Mouse (Mus musculus) v-Abl transformed pro-B cells (cell line): ENCODE data around the gene Acly.

ENCODE experiments used
- in situ Hi-C, 2 experiments: fragments of 400-800 bp; cut with MboI; formaldehyde crosslinking; loops; one replicate each; pipeline ENCODE4 v1.15.1; 2025; ENCODE audit not compliant: unreplicated experiment in 2 of 2

Acly gene

DNA sequence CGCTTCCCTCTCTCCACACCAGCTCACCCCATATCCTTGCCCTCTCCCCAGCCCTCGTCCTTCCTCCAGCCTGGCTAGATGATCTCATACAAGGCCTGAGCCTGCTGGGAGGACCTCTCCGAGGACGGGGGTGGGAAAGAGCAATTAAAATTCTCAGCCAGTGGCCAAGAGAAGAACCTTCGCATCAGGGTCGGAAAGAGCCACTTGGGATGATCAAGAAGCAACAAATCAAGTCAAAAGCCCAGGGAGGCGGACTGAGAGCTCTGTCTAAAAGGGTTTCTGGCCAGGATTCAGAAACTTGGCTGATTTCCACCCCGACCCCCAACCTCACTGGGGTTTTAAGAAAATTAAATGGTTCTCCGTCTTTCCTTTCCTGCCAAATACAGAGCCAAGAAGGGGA lies 11.5 kb downstream of the Acly start:
- in situ Hi-C loops, result no loop called here

DNA sequence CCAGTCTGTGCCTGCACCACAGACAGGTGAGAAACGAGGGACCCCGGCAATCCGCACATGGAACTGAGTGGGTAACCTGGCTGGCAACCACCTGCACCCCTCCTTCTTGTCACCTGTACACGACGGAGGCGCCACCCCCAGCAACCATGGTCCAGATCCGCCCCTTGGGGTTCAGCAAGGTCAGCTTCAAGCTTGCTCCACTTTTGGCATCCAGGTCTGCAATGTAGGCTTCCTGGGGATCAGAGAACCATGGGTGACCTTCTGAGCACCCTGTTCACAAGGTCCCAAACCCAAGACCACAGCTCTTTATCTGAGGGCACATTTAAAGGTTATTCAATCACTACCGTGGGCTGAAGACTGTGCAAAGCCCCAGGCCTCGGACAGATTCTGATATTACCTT lies 12.0 kb downstream of the Acly start:
- in situ Hi-C loops, result no loop called here

DNA sequence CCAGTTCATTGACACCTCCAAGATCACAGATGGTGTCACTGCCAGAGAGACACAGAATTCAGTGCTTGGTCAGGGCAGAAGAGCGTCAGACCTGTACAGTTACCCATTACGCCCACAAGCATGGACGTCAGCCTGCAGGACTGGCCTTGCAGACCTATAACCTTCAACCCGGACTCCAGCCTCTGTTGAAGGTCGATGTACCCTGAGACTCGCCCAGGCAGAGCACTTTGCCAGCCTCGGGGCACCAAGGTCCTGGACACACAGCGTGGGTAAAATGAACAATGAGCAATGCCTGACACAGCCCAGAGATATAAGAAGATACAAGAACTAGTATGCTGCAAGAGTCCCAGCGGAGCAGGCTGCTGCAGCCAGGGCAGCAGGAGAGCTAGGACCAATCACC lies 12.7 kb downstream of the Acly start:
- in situ Hi-C loops, result no loop called here

DNA sequence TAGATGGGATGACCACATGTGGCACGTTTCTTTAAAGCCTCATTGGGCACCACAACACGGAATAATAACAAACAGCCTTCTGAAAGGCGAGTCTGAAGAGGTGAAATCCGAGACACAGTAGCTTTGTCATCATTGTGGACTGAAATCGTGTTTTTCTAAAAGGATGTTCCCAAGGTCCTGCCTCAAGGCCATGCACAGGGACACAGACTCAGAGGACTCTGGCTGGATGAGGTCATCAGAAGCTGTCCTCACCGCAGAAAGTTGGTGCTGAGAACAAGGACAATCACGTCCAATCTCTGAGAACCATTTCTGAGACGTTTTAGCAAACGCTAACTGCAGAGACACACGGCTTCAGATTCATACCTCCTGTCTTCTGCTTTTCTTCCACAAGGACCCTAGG lies 14.1 kb downstream of the Acly start:
- in situ Hi-C loops, result no loop called here

DNA sequence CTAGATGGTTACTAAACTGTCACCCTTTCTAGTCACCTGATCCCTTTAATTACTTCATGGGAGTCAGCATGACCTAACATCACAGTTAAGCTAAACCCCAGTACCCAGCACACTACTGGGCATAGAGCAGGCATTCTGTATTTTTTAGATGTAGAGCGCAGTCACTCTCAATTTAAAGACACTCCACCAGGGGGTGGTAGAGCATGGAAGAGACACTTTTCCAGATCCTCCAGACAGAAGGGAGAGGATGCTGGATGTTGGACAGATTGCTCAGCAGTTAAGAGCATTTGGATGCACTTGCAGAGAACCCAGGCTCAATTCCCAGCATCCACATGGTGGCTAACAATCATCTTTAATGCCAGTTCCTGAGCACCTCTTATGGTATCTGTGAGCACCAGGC lies 15.4 kb downstream of the Acly start:
- in situ Hi-C loops, result no loop called here

DNA sequence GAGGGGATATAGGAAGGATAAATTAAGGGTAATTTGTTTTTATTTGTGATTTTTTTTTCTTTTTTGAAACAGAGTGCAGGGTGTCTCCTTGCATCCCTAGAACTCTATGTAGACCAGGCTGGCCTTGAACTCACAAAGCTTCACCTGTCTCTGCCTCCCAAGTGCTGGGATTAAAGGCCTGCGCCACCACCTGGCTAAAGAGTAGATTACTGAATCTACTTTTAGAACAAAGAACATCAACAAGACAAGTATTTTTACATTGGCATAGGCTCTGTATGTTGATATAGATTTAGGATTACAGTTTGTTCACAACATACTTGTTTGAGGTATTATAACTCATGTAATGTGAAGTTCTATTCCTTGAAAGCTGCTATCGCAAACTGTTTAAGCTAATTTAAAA lies 17.2 kb downstream of the Acly start:
- in situ Hi-C loops, result no loop called here

DNA sequence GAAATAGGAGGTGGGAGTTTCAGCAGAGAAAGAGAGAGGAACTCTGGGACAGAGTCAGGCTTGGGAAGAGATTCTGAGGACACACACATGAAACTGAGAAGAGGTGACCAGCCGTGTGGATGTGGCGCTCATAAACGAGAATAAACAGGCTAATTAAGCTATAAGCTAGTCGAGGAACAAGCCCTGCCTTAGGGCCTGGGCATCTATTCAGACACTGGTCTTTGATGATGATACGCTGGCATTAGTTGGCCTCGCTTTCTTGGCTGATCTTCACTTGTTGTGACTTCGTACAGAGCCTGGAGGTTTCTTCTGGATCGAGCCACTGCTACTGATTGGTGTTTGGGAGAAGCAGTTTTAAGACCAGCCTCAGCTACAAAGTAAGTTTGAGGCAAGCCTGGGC lies 21.8 kb downstream of the Acly start:
- in situ Hi-C loops, result no loop called here

DNA sequence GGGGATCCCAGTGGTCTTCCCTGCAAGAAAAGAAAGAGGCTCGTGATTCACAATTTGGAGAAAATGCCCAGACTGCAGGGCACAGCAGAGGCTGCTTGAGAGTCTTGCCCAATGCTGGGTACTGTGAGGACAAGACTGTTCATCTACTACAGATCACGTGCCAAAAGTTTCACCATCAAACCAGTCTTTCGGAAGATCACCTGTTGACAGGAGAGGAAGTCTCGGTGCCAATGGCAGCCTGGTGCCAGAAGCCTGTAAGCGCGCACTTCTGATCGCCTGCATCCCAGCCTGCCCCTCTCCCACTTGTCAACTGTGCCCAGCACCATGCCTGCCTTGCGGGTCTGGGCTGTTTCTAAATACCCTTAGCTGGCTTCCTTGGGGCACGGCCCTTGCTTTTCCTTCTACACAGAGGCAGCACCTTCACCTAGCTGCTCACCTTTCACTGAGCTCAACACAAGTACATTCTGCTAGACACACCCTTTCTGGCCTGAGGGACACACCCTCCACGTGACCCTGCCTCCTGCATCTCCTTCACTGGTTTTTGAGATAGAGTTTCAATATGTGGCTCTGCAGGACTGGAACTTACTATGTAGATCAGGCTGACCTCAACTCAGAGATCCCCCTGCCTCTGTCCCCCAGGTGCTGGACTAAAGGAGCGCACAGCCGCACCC lies 22.7 kb downstream of the Acly start:
- in situ Hi-C loops, result loop anchor here in 1 of 2 experiments (5.0 kb wide), 1 partner anchor 42 kb away; the partner anchor contains the start of gene Ttc25

DNA sequence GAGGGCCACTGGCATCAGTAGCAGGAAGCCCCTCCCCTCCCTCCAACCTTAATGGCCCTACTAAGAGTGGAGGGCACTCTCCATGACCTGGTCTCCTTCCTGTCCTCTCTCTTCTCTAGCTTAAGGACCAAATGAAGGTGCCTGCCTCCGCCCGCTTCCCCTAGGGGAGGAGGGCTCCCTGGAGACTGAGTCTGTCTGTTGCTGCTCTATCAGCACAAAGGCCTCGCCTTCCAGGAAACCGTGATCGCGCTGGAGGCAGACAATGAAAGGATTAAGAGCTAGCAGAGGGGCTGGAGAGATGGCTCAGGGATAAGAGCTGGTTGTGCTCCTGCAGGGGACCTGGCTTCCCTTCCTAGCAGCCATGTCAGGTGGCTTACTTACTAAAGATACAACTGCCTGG lies 26.5 kb downstream of the Acly start:
- in situ Hi-C loops, result loop anchor here in 1 of 2 experiments (5.0 kb wide), 1 partner anchor 46 kb away; the partner anchor contains the start of gene Ttc25

DNA sequence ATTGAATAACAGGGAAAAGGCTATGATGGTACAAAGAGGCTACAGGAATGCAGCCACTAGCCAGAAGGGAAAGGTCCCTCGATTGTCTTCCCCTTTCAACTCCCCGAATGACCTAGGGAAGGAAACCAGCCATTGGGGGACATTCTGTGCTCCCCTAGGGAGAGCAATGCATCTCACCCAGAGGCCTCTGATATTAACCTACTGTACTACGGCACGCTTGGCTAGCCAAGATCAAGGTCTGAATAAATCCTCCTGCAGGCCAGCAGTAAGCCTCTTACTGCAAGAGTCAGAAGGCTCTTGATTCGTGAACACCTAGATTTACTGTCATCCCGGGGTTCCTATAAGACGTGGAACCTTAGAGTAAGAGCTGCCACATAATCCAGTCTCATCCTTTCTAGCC lies 27.1 kb downstream of the Acly start:
- in situ Hi-C loops, result loop anchor here in 1 of 2 experiments (5.0 kb wide), 1 partner anchor 47 kb away; the partner anchor contains the start of gene Ttc25

DNA sequence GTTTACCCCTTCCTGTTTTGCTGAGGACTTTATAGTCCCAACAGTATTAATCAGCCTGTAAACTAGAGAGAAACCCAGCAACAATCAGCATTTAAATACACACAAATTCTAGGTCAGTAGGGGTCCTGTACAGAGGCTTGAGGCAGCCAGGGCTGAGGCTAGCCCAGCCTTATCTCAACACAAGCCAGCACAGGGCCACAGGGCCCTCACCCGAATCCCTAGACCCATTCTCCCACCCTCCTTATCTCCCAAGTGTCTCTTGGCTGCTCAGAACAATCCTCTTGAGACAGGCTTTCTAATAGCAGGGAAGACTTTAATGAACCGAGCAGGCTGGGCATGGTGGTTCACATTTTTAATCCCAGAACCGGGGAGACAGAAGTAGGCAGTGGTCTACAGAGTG lies 27.6 kb downstream of the Acly start:
- in situ Hi-C loops, result loop anchor here in 1 of 2 experiments (5.0 kb wide), 1 partner anchor 47 kb away; the partner anchor contains the start of gene Ttc25

DNA sequence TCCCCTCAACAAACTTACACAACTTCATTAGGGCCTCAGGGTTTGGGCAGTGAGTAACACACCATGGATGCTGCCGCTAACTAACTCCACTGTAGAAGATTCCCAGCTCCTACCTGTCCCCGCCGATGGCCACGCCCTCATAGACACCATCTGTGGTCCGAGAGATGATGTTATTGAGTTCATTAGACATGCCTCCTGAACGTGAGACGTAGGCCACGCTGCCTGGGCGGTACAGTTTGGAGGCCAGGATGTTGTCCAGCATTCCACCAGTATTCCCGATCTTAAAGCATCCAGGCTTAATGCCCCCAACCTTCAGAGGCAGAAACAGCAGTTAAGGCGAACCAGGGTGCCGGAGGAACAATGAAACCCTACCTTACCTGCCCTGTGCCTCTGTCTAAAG lies 34.0 kb downstream of the Acly start:
- in situ Hi-C loops, result loop anchor here in 1 of 2 experiments (10.0 kb wide), 1 partner anchor 461 kb away; no protein-coding TSS in a partner anchor

DNA sequence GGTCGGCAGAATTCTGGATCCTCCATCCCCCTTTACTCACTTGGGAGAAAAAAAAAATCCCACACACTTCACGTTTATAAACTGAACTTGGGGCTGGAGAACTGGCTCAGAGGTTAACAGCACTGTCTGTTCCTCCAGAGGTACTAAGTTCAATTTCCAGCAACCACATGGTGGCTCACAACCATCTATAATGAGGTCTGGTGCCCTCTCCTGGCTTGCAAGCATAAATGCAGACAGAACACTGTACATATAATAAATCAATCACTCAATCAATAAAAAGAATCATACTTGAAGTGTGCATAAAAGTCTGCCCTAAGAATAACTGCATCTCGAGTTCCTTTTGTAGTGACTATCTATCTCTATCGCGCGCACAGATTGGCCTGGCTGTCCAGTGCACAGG lies 36.8 kb downstream of the Acly start:
- in situ Hi-C loops, result loop anchor here in 1 of 2 experiments (10.0 kb wide), 1 partner anchor 464 kb away; no protein-coding TSS in a partner anchor

DNA sequence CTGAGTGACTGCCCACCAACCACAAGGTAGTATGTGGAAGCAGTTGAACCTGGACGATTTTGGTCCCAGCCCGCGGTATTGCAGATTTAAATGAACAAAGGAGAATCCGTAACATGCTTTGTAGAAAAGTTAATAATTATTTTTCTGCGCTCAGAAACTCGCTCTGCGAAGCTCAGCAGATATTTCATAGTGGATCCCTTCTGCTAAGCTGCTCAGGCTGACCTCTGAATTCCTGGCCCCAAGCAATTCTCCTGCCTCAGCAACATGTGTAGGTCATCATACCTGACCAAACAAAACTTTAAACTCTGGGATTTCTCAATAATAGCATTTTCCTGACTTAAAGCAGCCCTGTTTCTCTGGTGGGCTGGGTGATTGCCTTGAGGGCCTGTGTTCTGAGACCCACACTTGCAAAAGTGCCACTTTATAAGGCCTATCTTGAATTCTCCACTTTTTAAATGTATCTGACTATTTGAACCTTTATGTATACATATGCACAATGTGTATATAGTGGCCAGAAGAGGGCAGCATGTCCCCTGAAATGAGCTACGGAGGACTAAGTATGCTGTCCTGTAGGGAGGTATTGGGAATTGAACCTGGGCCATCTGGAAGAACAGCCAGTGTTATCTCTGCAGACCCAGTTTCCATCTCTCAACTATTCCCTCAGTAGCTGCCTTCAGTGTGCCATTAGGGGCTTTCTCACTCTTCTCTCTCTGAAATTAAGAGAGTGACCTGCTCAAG lies 41.8 kb downstream of the Acly start:
- in situ Hi-C loops, result loop anchor here in 1 of 2 experiments (10.0 kb wide), 1 partner anchor 79 kb away; no protein-coding TSS in a partner anchor

DNA sequence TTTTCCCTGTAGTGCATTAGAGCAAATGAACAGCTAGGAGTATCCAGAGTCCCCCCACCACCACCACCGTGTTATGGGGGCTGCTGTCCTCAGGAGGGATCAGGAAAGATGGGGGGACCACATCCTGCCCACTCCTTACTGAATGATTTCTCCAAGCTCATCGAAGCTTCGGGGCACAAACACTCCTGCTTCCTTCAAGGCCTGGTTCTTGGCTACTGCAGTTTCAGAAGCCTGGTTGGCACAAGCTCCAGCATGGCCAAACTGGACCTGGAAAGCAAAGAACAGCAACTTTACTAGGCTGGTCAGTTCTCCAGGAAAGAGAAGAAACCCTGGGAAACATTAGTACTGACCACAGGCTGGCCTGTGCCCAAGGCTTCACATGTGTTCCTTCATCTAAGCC lies 43.3 kb downstream of the Acly start:
- in situ Hi-C loops, result loop anchor here (5.0 to 10.0 kb wide), 3 partner anchors 80 to 213 kb away; no protein-coding TSS in a partner anchor

DNA sequence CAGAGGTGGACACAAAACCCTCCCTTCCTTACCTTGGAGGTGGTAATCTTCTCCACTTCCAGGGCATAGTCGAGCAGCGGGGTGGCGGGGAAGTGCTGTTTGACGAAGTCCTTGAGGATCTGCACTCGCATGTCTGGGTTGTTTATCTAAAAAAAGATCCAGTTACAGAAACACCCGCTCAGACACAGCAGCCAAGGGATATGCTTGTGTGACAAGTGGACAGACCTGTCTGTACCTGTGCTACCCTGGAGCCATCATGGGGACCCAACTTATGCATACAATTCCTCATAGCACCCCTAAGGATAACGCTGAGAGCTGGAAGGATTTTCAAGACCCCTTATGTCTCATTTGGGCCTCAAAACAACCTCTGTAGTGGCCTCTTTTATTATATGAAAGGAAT lies 48.6 kb downstream of the Acly start:
- in situ Hi-C loops, result no loop called here

DNA sequence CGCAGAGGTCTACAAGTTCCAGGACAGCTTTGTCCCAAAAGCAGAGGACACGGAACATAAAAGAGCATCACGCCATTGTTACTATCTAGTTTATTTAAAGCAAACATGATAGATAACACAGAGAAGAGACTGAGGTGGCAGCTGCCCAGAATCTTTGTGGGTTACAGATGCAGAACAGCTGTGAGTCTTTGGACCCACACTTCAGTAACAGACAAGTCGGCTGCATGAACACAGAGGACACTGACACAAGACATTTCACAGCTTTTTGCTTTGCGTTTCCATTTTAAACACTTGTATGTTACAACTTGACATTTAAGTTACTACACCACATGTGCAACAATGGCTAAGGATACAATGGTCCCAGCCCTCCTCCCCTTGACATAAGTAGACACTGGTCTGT lies 51.5 kb downstream of the Acly start:
- in situ Hi-C loops, result no loop called here

DNA sequence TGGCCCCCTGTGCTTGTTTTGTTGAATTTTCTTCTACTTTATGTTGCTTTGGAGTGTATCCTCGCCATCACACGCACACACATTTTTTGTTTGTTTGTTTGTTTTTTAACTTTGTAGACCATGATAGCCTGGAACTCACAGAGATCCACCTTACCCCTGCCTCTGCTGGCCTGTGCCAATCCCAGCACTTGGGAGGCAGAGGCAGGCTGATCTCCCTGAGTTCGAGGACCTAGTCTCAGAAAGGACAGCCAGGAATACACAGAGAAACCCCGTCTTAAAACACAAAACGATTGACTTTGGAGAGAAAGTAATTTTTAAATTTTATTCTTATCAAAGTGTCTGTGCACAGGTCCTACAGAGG lies 54.9 kb downstream of the Acly start:
- in situ Hi-C loops, result no loop called here

DNA sequence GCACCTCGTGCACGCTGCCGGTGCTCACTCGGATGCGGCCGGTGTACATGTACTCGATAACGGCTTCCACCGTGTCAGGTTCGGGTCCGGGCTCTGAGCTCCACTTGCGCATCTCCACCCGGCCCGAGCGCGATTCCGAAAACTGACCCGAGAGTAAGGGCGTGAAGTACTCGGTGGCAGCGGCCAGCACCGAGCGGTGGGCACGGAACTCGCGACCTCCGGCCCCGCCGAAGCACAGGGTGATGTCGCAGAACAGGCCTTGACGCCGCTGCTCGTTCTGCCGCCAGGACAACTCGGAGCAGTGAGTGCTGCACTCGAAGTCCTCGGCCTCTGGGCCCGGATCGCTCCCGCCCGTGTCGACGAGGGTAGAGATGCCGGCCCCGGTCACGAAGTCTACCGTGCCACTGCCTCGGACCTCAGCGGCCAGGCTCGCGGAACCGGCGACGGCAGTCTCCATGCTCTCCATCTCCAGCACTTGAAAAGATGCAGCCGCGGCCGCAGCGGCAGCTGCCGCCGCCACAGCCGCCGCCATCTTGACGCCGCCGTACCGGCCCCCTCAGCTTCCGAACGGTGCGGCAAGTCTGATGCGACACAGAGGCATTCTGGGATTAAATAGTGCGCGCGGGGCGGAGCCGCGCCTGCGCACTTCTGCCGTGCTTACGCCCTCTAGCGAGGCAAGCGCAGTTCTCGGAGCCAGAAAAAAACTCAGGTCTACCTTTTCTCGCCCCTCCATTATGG lies 55.4 kb downstream of the Acly start, which contains the start of gene Klhl11:
Gene Klhl11 (minus strand): TSS at position 545 of the 738 bp plus-strand sequence.
- in situ Hi-C loops, result no loop called here

DNA sequence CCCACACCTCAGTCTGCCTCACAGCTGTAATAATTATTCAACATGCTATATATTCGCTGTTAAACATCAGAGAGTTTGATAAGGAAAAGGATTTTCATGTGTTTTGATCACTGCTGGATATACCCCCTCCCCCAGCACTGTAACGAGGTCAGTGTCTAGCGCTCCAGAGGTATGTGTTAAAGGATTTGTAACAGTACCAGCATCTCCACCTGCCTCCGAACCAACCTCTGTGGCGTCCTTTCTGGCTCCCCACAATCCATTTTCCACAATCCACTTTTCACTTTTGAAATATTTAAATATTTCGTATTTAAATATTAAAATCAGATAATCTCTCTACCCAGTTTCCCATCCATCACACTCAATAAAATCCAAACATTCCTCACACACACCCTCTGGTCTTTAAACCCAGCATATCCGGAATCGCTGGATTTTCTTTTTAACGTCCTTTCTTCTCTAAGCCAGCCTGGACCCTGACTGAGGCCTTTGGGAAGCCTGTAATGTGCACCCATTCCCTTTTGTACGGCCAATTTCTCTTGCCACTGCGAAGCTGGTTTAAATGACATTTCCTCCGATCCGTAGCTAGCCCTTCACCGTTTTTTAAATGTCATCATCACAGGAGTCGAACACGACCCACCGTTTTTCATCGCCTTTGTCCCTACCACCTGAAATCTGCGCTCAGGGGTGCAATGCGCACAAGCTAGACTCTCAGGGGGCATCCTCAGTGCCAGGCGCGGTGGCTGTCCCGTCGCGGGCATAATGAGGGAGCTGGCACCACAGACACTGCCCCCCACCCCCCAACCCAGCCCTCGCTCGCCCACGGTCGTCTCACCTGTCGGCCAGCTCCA lies 56.2 kb downstream of the Acly start:
- in situ Hi-C loops, result no loop called here
